Mouse (Mus musculus) hindbrain, embryonic 14.5 days (tissue): Measurements from ENCODE around the gene Nudcd3. TPM values are rescaled to one million over a fixed set of nuclear protein-coding genes. Genes with fewer than 3 reads are reported as not detected.

Experiments
- ATAC-seq: fragments of 200-750 bp; cut with Nextera tagmentation; 2 replicates; pipeline ENCODE4 v1.8.0; 2017; ENCODE audit warnings: moderate number of reproducible peaks, mild to moderate bottlenecking, moderate TSS enrichment, moderate library complexity; ENCODE audit not compliant: low FRiP score
- DNase-seq: peaks from one replicate; pipeline ENCODE4 v3.0.0-alpha.2; 2015; ENCODE audit warnings: low spot score
- H3K27ac ChIP-seq: fragments of 300-500 bp; sonication (generic); 2 replicates; pipeline ENCODE4 v1.5.1; 2014; ENCODE audit warnings: mild to moderate bottlenecking, moderate library complexity
- H3K27me3 ChIP-seq: fragments of 300-500 bp; sonication (generic); 2 replicates; pipeline ENCODE4 v1.6.1; 2014; ENCODE audit warnings: mild to moderate bottlenecking, low read length, mixed read lengths; ENCODE audit not compliant: control insufficient read depth, insufficient read depth
- H3K36me3 ChIP-seq: fragments of 300-500 bp; sonication (generic); replicated peaks from 2 replicates; pipeline ENCODE4 v1.6.1; 2014; ENCODE audit not compliant: control insufficient read depth, insufficient read depth
- H3K4me1 ChIP-seq: fragments of 300-500 bp; sonication (generic); replicated peaks from 2 replicates; pipeline ENCODE4 v1.6.1; 2014; ENCODE audit warnings: antibody characterized with exemption, low read length, mixed read lengths; ENCODE audit not compliant: control insufficient read depth, insufficient read depth
- H3K4me2 ChIP-seq: fragments of 300-500 bp; sonication (generic); replicated peaks from 2 replicates; pipeline ENCODE4 v1.6.1; 2014; ENCODE audit warnings: mild to moderate bottlenecking, moderate library complexity
- H3K4me3 ChIP-seq: fragments of 300-500 bp; sonication (generic); replicated peaks from 2 replicates; pipeline ENCODE4 v1.5.1; 2014; ENCODE audit warnings: mild to moderate bottlenecking, low read length
- H3K9ac ChIP-seq: fragments of 300-500 bp; sonication (generic); 2 replicates; pipeline ENCODE4 v1.6.1; 2014
- H3K9me3 ChIP-seq: fragments of 300-500 bp; sonication (generic); 2 replicates; pipeline ENCODE4 v1.6.1; 2016; ENCODE audit warnings: low read length; ENCODE audit not compliant: control insufficient read depth
- WGBS: fragments of 180-500 bp; shearing (Covaris S2); extraction: QIAGEN DNeasy Blood & Tissue Kit; methylation state at CpG from one replicate; pipeline ENCODE4 v1.1.7; 2014; 5-methylcytosine and 5-hydroxymethylcytosine counted together
- polyA plus RNA-seq: library from polyadenylated mRNA; unstranded; fragments of >200 nt; fragmentation: Nextera tagmentation; extraction: Ambion mirVana; gene quantifications from 2 replicates; pipeline ENCODE4 v1.2.1, GENCODE M21; 2014

The Nudcd3 gene
- polyA plus RNA-seq, 1 experiment from 2014 or later = 57.7 TPM

GRCm38 (mm10) chr11:6078737-6079136, 121.5 kb downstream of the Nudcd3 start:
- Histone ChIP-seq H3K9me3 (no peaks in the 10 kb centered on the region), H3K4me2 (no peak overlapping the region), H3K4me3 (no peak overlapping the region), H3K36me3 (no peaks in the 10 kb centered on the region), H3K9ac (no peak overlapping the region), H3K4me1 (no peaks in the 10 kb centered on the region), H3K27ac (no peak overlapping the region), H3K27me3 (no peaks in the 10 kb centered on the region)
- ATAC-seq (no peak), DNase-seq (no peak)
- 91% methylated on average over 2 of the region's 2 CpGs for WGBS

- H3K27me3 ChIP-seq = no peaks in the 10 kb centered on the region; the same call in 1 of the 2 replicates
- DNase-seq (peak; percentile 63), ATAC-seq (peak; percentile 64; the same call in 1 of the 2 replicates)
- no peak overlapping the region for H3K4me3 ChIP-seq
- no peak overlapping the region for H3K9ac ChIP-seq
- no peaks in the 10 kb centered on the region for H3K36me3 ChIP-seq
- no peak overlapping the region for H3K4me2 ChIP-seq
- WGBS = 49% methylated on average over 8 of the region's 8 CpGs
- no peaks in the 10 kb centered on the region for H3K9me3 ChIP-seq
- H3K4me1 ChIP-seq = no peaks in the 10 kb centered on the region
- H3K27ac ChIP-seq = no peak overlapping the region
Measured at GRCm38 (mm10) chr11:6075618-6076066, 124.6 kb downstream of the Nudcd3 start.

- H3K4me1 ChIP-seq = peaks cover 19% of the 10 kb centered on the region; the same call in 1 of the 2 replicates
- ATAC-seq (0 out of 2 replicates have a peak, but pooled peaks have one; percentile 2), DNase-seq (peak; percentile 59)
- H3K4me3 ChIP-seq = peak overlapping the region; percentile 15
- no peaks in the 10 kb centered on the region for H3K36me3 ChIP-seq
- H3K4me2 ChIP-seq = peak overlapping the region; percentile 48
- 5% methylated on average over 18 of the region's 19 CpGs for WGBS
- no peak overlapping the region; the same call in 1 of the 2 replicates for H3K27ac ChIP-seq
- peak overlapping the region; percentile 28 for H3K9ac ChIP-seq
- no peaks in the 10 kb centered on the region for H3K9me3 ChIP-seq
- peaks cover 45% of the 10 kb centered on the region for H3K27me3 ChIP-seq
Measured at GRCm38 (mm10) chr11:6068181-6068957, 131.8 kb downstream of the Nudcd3 start.

- H3K9me3 ChIP-seq = no peaks in the 10 kb centered on the region
- DNase-seq (no peak), ATAC-seq (no peak)
- WGBS = 35% methylated on average over 9 of the region's 9 CpGs
- peaks cover 24% of the 10 kb centered on the region; the same call in 1 of the 2 replicates for H3K4me1 ChIP-seq
- no peak overlapping the region for H3K27ac ChIP-seq
- H3K4me3 ChIP-seq = no peak overlapping the region
- H3K27me3 ChIP-seq = peaks cover 51% of the 10 kb centered on the region
- H3K4me2 ChIP-seq = no peak overlapping the region
- H3K36me3 ChIP-seq = no peaks in the 10 kb centered on the region
- no peak overlapping the region for H3K9ac ChIP-seq
Measured at GRCm38 (mm10) chr11:6067160-6067559, 133.1 kb downstream of the Nudcd3 start.

- Histone ChIP-seq H3K4me1 (peaks cover 24% of the 10 kb centered on the region; the same call in 1 of the 2 replicates), H3K9me3 (no peaks in the 10 kb centered on the region), H3K9ac (peak within 1 kb of the TSS; percentile 88), H3K27ac (peak within 1 kb of the TSS; percentile 87), H3K36me3 (no peaks in the 10 kb centered on the region), H3K27me3 (peaks cover 51% of the 10 kb centered on the region), H3K4me3 (peak within 1 kb of the TSS; percentile 75), H3K4me2 (peak within 1 kb of the TSS; percentile 77)
- DNase-seq = no peak
- WGBS = 12% methylated on average over 6 of the region's 6 CpGs
- ATAC-seq = no peak
Measured at GRCm38 (mm10) chr11:6066176-6066575, 134.0 kb downstream of the Nudcd3 start, which contains the start of gene Camk2b. Gene Camk2b, minus strand, starts transcription at chr11:6066362.

- WGBS = under 1% methylated on average over 61 of the region's 95 CpGs
- H3K4me2 ChIP-seq = peak overlapping the region; percentile 77
- H3K4me1 ChIP-seq = peaks cover 24% of the 10 kb centered on the region; the same call in 1 of the 2 replicates
- H3K9me3 ChIP-seq = no peaks in the 10 kb centered on the region
- ATAC-seq = peak; percentile 88
- peak; percentile 79 for DNase-seq
- H3K27ac ChIP-seq = peak overlapping the region; percentile 87
- H3K4me3 ChIP-seq = peak overlapping the region; percentile 75
- H3K27me3 ChIP-seq = peaks cover 51% of the 10 kb centered on the region
- H3K9ac ChIP-seq = peak overlapping the region; percentile 88
- no peaks in the 10 kb centered on the region; the same call in 1 of the 2 replicates for H3K36me3 ChIP-seq
Measured at GRCm38 (mm10) chr11:6065551-6066121, 134.6 kb downstream of the Nudcd3 start.

GRCm38 (mm10) chr11:6065046-6065521, 135.1 kb downstream of the Nudcd3 start:
- no peaks in the 10 kb centered on the region; the same call in 1 of the 2 replicates for H3K36me3 ChIP-seq
- DNase-seq = no peak
- H3K9ac ChIP-seq = peak overlapping the region; percentile 88
- peak overlapping the region; percentile 75 for H3K4me3 ChIP-seq
- peak; percentile 51 for ATAC-seq
- H3K4me2 ChIP-seq = peak overlapping the region; percentile 77
- peaks cover 51% of the 10 kb centered on the region for H3K27me3 ChIP-seq
- H3K27ac ChIP-seq = peak overlapping the region; percentile 87
- under 1% methylated on average over 43 of the region's 55 CpGs for WGBS
- H3K4me1 ChIP-seq = peaks cover 24% of the 10 kb centered on the region; the same call in 1 of the 2 replicates
- H3K9me3 ChIP-seq = no peaks in the 10 kb centered on the region

- Histone ChIP-seq H3K27ac (peak overlapping the region; percentile 87), H3K4me2 (peak overlapping the region; percentile 77), H3K27me3 (peaks cover 51% of the 10 kb centered on the region), H3K4me3 (peak overlapping the region; percentile 75), H3K36me3 (no peaks in the 10 kb centered on the region; the same call in 1 of the 2 replicates), H3K9ac (peak overlapping the region; percentile 88), H3K4me1 (peaks cover 24% of the 10 kb centered on the region; the same call in 1 of the 2 replicates), H3K9me3 (no peaks in the 10 kb centered on the region)
- ATAC-seq = no peak
- 1% methylated on average over 30 of the region's 30 CpGs for WGBS
- peak; percentile 45 for DNase-seq
Measured at GRCm38 (mm10) chr11:6064215-6065045, 135.8 kb downstream of the Nudcd3 start.
